Mouse (Mus musculus) midbrain, embryonic 12.5 days (tissue): ENCODE results near the gene Sertad4. TPM values are rescaled to one million over a fixed set of nuclear protein-coding genes. Genes with fewer than 3 reads are reported as not detected.

Experiments used
- ATAC-seq: fragments of 200-750 bp; cut with Nextera tagmentation; 2 replicates; pipeline ENCODE4 v1.8.0; 2017; ENCODE audit warnings: low read depth, moderate TSS enrichment, moderate library complexity; ENCODE audit not compliant: low FRiP score
- H3K27ac ChIP-seq: fragments of 300-500 bp; sonication (generic); replicated peaks from 2 replicates; pipeline ENCODE4 v1.5.1; 2016; ENCODE audit warnings: mild to moderate bottlenecking
- H3K27me3 ChIP-seq: fragments of 300-500 bp; sonication (generic); 2 replicates; pipeline ENCODE4 v1.6.1; 2016; ENCODE audit warnings: mild to moderate bottlenecking
- H3K36me3 ChIP-seq: fragments of 300-500 bp; sonication (generic); 2 replicates; pipeline ENCODE4 v1.6.1; 2016
- H3K4me1 ChIP-seq: fragments of 300-500 bp; sonication (generic); 2 replicates; pipeline ENCODE4 v1.6.1; 2016
- H3K4me2 ChIP-seq: fragments of 300-500 bp; sonication (generic); replicated peaks from 2 replicates; pipeline ENCODE4 v1.6.1; 2016; ENCODE audit warnings: mild to moderate bottlenecking, moderate library complexity
- H3K4me3 ChIP-seq: fragments of 300-500 bp; sonication (generic); 2 replicates; pipeline ENCODE4 v1.5.1; 2016; ENCODE audit warnings: mild to moderate bottlenecking
- H3K9ac ChIP-seq: fragments of 300-500 bp; sonication (generic); replicated peaks from 2 replicates; pipeline ENCODE4 v1.6.1; 2016; ENCODE audit warnings: mild to moderate bottlenecking, moderate library complexity
- H3K9me3 ChIP-seq: fragments of 300-500 bp; sonication (generic); 2 replicates; pipeline ENCODE4 v1.6.1; 2016; ENCODE audit warnings: mild to moderate bottlenecking
- WGBS: fragments of 180-500 bp; shearing (Covaris S2); methylation state at CpG from one replicate; pipeline ENCODE4 v1.1.7; 2016; 5-methylcytosine and 5-hydroxymethylcytosine counted together
- polyA plus RNA-seq: library from polyadenylated mRNA; unstranded; fragments of >200 nt; fragmentation: Nextera tagmentation; extraction: Ambion mirVana; gene quantifications from 2 replicates; pipeline ENCODE4 v1.2.1, GENCODE M21; 2016

Gene Sertad4
- polyA plus RNA-seq, 1 experiment from 2014 or later, result 43.3 TPM

DNA sequence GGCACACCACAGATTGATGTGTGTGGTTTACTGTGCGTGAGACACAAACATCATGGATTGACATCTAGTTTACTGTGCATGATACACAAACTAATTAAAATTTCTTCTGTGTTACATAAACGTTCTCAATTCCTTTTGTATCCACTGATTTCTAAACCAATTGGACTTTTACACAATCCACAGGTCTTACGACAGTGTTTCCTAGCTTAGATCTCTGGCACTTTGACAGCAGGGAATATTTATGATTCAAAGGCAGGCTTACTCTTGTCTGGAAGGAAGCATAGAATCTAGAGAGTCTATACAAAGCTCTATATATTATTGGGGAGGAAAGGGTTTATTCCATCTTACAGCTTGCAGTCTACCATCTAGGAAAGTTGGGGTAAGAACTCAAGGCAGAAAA is 8.9 kb upstream of the Sertad4 start:
- Histone ChIP-seq H3K9me3 (no peaks in the 10 kb centered on the region), H3K27me3 (no peaks in the 10 kb centered on the region), H3K4me1 (no peaks in the 10 kb centered on the region), H3K4me3 (no peak overlapping the region), H3K36me3 (no peaks in the 10 kb centered on the region), H3K4me2 (no peak overlapping the region), H3K27ac (no peak overlapping the region), H3K9ac (no peak overlapping the region)
- no peak for ATAC-seq
- 83% methylated on average over 3 of the region's 3 CpGs for WGBS

DNA sequence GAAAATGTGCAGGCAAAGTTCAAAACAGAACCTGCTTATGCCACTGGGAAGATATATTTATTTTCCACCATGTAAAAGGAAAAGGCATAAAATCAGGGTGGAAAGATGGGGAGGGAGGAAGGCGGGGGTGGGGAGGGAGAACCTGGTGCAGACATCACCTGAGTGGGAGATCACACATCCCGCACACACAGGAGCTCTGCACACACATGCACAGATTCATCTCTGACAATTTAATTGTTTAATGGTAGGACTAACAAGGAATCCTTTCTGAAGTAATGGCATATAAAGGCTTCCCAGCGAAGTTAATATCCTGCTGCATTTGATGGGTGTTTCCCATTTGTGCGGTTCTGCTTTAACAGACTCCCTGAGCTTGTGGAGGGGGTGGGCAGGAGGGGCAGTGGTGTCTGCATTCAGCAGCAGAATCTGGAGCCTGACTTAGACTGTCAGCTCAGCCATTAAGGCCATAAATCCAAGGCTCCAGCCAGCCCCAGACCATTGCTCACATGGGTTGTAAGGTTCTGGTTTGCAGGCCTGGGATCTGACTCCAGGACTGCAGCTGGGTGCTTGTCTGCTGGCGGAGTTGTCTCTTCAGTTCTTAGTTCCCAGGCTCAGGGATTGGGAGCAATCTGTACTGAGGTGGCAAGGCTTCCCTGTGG is 5.9 kb upstream of the Sertad4 start:
- Histone ChIP-seq H3K27ac (no peak overlapping the region), H3K9me3 (no peaks in the 10 kb centered on the region), H3K9ac (no peak overlapping the region), H3K4me2 (no peak overlapping the region), H3K4me3 (no peak overlapping the region), H3K27me3 (peaks cover 13% of the 10 kb centered on the region), H3K36me3 (no peaks in the 10 kb centered on the region), H3K4me1 (peaks cover 2% of the 10 kb centered on the region)
- 70% methylated on average over 5 of the region's 5 CpGs for WGBS
- ATAC-seq, result no peak

DNA sequence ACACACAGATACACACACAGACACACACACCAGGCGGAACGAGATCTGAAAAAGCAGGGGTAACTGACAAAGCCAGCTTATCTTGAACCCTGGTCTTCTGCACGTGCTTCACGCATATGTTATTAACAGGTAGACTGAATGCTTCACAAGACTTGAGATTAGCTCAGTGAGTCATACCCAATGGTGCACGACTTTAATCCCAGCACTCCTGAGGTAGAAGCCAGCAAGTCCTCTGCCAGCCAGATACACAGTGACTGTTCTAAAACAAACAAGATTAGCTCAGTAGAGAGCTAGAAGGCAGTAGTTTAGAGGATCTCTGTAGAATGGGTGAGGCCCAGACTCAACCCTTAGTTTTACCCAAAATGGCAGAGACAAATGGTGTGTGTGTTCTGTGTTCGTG is 4.7 kb upstream of the Sertad4 start:
- ATAC-seq, result no peak
- Histone ChIP-seq H3K36me3 (no peaks in the 10 kb centered on the region), H3K4me2 (no peak overlapping the region), H3K4me3 (no peak overlapping the region), H3K9ac (no peak overlapping the region), H3K27me3 (peaks cover 19% of the 10 kb centered on the region), H3K27ac (no peak overlapping the region), H3K9me3 (no peaks in the 10 kb centered on the region), H3K4me1 (peaks cover 10% of the 10 kb centered on the region)
- 58% methylated on average over 6 of the region's 6 CpGs for WGBS

DNA sequence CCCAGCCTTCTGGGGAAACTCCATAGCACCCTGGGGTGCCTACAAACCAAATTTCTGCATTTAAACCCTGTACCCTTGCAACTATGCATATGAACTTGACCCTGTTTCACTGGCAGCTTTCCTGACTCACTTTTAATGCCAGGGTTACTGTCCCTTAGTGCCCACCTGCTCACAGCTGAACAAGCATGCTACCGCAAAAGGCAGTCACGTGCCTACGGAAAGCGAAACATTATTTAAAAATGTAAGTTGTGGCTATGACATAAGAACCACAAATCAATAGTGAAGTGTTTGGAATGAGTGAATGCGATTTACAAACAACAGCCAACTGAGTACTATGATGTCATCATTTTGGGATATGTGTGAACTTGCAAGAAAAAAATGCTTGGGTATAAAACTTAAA is 2.0 kb upstream of the Sertad4 start:
- H3K4me3 ChIP-seq, result no peak overlapping the region
- no peak for ATAC-seq
- H3K27ac ChIP-seq, result no peak overlapping the region
- H3K4me1 ChIP-seq, result peaks cover 25% of the 10 kb centered on the region
- no peak overlapping the region for H3K4me2 ChIP-seq
- 92% methylated on average over 5 of the region's 5 CpGs for WGBS
- no peaks in the 10 kb centered on the region for H3K36me3 ChIP-seq
- H3K9ac ChIP-seq, result no peak overlapping the region
- H3K9me3 ChIP-seq, result no peaks in the 10 kb centered on the region
- peaks cover 38% of the 10 kb centered on the region for H3K27me3 ChIP-seq

DNA sequence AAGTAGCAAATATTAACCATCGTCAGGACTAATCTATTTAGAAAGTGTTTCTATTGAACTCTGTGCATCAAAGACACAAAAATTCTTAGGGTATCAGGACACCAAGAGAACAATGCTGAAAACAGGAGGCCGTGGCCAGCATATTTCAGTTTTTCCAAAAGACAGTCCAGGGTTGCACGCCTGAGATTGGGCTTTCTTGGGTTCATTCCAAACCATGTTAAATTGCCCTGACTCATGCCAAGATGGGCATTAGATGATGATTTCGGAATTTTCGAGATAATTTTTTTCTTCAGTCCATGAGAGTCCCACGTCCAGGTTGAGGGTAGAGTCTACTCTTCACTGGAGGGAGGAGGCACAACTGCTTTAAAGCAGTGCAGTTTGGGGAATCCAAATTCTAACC is 1.4 kb upstream of the Sertad4 start:
- 68% methylated on average over 6 of the region's 6 CpGs for WGBS
- H3K4me1 ChIP-seq, result peaks cover 31% of the 10 kb centered on the region
- ATAC-seq, result no peak
- no peak overlapping the region for H3K9ac ChIP-seq
- H3K4me2 ChIP-seq, result no peak overlapping the region
- no peaks in the 10 kb centered on the region for H3K36me3 ChIP-seq
- no peak overlapping the region for H3K4me3 ChIP-seq
- H3K27me3 ChIP-seq, result peaks cover 45% of the 10 kb centered on the region
- H3K27ac ChIP-seq, result no peak overlapping the region
- H3K9me3 ChIP-seq, result no peaks in the 10 kb centered on the region

DNA sequence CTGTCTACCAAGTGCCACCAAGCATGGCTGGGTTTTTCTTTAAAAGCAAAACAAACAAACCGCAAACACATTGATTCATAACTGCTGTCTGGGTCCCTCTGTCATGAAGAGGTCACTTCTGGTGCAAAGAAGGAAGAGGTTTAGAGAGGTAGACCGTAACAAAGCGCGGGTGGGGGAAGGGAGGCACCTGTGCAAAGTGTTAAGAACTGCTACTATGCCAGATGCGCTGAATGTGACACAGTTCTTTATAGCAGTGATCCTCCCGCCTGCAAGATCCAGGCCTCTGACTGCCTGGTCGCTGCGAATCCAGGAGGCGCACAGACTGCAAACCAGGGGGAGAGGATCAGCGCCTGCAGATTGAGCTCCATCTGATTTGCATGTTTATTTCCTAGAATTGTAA is 855 bp upstream of the Sertad4 start:
- H3K36me3 ChIP-seq, result no peaks in the 10 kb centered on the region
- H3K9me3 ChIP-seq, result no peaks in the 10 kb centered on the region
- H3K4me3 ChIP-seq, result no peak overlapping the region
- peaks cover 36% of the 10 kb centered on the region for H3K4me1 ChIP-seq
- no peak overlapping the region for H3K9ac ChIP-seq
- no peak for ATAC-seq
- 0 out of 2 replicates have a peak overlapping the region, but pooled peaks have one; percentile 93 for H3K4me2 ChIP-seq
- H3K27ac ChIP-seq, result peak overlapping the region; percentile 95
- peaks cover 49% of the 10 kb centered on the region for H3K27me3 ChIP-seq
- WGBS, result 6% methylated on average over 10 of the region's 10 CpGs

DNA sequence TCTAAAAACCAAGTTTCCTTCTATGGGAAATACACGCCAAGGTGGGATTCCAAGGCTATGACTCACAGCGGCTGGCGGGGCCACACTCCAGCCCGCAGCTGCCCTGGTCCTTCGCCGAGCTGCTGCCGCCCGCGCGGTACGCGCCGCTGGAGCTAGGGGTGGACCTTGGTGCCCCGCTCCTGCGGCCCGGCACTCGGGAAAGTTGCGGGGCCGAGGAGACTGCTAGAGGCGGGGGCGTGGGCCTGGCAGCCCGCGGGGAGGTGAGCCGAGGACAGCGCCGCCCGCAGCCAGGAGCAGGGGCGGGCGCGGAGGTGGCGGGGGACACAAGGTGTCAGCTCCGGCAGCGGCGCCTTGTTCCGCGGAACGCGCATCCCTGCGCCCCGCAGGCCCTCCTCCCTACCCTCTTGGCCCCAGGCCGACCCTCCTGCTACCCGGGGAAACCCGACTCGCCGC is 711 bp downstream of the Sertad4 start:
- ATAC-seq, result peak; percentile 61
- 1% methylated on average over 41 of the region's 45 CpGs for WGBS
- Histone ChIP-seq H3K9ac (peak overlapping the region; percentile 80), H3K4me3 (peak overlapping the region; percentile 87), H3K4me2 (peak overlapping the region; percentile 93), H3K9me3 (no peaks in the 10 kb centered on the region), H3K36me3 (no peaks in the 10 kb centered on the region), H3K27ac (peak overlapping the region; percentile 95), H3K4me1 (peaks cover 46% of the 10 kb centered on the region), H3K27me3 (peaks cover 53% of the 10 kb centered on the region)

DNA sequence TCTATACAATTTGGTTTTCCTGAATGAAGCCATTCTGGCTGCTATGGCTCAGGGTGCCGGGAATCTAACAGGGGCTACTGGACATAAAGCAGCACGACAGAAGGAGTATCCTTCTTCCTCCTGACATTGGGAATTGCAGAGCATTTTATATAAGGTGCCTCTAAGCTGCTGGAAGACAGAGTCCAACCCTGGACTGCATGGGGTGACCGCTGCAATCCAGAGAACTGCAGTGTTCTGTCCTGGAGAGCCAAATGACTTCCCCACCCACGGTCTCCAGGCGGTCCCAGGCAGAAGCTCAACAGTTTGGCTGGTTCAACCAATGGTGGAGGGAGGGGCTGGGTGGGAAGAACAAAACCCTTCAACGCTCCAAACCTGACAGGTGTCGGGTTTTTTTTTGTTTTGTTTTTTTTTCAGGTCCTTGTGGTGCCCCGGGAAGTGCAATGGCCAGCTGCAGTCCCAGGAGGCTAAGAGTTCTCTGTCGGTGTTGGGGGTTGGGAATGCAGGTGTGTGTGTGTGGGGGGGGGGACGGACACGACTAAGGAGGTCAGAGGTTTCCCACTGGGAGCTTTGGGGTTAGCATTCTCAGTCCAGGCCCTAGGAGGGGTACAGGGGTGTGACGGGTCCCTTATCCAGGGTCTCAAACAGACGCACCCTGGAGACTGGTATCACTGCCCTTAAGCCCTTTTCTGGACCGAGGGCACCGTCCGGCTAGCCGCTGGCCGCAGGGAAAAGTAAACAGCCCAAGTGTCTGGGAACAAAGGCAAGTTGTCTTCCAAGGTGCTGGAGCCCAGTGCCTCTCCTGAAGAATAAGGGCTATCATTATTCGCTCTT is 1.4 kb downstream of the Sertad4 start:
- H3K36me3 ChIP-seq, result peaks cover 4% of the 10 kb centered on the region
- peak overlapping the region; percentile 95 for H3K27ac ChIP-seq
- peaks cover 46% of the 10 kb centered on the region for H3K4me1 ChIP-seq
- H3K9ac ChIP-seq, result peak overlapping the region; percentile 80
- no peaks in the 10 kb centered on the region for H3K9me3 ChIP-seq
- peak overlapping the region; percentile 93 for H3K4me2 ChIP-seq
- WGBS, result 3% methylated on average over 19 of the region's 19 CpGs
- peak overlapping the region; percentile 87 for H3K4me3 ChIP-seq
- peaks cover 57% of the 10 kb centered on the region for H3K27me3 ChIP-seq
- ATAC-seq, result peak; percentile 14

DNA sequence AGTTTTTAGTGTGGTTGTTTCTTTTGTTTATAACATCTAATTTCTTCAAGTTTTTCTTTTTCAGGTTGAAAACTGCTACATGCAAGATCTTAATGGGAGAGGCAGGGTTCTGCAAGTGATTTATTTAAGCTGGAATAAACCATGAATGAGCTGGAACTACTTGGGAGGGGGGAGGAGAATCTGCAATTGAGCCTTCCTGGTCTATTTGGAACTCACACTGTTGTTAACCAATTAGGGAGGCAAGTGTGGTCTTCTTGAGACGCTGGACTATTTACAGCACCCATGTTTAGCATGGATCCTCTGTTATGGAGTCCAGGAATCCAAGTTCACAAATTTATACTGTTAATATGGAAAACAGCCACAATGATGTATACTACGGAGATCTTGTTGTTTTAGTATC is 2.1 kb downstream of the Sertad4 start:
- Histone ChIP-seq H3K9ac (no peak overlapping the region), H3K36me3 (peaks cover 11% of the 10 kb centered on the region), H3K9me3 (no peaks in the 10 kb centered on the region), H3K27ac (no peak overlapping the region), H3K4me1 (peaks cover 46% of the 10 kb centered on the region), H3K27me3 (peaks cover 61% of the 10 kb centered on the region), H3K4me2 (peak overlapping the region; percentile 93), H3K4me3 (peak overlapping the region; percentile 87)
- ATAC-seq, result no peak
- 53% methylated on average over 2 of the region's 2 CpGs for WGBS

DNA sequence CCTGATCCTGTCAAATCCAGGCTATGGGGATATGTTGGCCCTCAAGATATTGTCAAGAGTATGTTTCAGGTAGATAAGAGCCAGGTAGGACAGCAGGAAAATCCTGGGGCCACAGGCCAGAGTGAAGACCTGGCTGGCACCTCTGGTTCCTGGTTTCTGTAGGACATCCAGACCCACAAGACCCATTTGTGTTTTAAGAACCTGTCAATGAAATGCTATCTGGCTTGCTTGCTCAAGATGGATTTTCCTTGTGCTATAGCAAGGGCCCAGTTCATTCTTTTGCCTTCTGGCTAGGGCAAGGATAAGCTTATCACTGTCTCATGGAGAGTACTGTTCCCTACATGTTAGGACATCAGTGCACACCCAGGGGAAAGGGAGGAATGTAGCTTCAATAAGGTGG is 3.5 kb downstream of the Sertad4 start:
- peaks cover 56% of the 10 kb centered on the region for H3K27me3 ChIP-seq
- H3K36me3 ChIP-seq, result peaks cover 24% of the 10 kb centered on the region
- no peak for ATAC-seq
- peak overlapping the region; percentile 43; the same call in 1 of the 2 replicates for H3K9ac ChIP-seq
- peak overlapping the region; percentile 19 for H3K4me3 ChIP-seq
- peaks cover 46% of the 10 kb centered on the region for H3K4me1 ChIP-seq
- H3K4me2 ChIP-seq, result peak overlapping the region; percentile 93
- peak overlapping the region; percentile 71 for H3K27ac ChIP-seq
- H3K9me3 ChIP-seq, result no peaks in the 10 kb centered on the region

DNA sequence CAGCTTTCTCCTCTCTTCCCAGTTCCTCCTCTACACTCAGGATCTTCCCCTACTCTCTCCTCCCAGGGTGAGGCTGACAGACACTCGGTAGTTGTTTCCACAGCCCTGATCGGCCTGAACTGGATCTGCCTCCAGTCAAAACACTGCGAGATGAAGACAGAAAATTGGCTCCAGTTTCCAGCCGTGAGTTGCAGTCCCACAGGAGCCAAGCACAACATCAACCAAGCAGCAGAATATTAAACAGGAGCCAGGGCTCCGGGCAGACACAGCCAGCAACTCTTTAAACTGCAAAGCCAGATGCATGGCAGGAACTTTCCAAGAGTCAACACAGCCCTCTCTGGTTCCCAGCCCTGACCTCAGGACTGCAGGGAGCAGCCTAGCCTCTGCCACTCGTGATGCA is 3.9 kb downstream of the Sertad4 start:
- Histone ChIP-seq H3K4me1 (peaks cover 46% of the 10 kb centered on the region), H3K36me3 (peaks cover 27% of the 10 kb centered on the region), H3K27ac (peak overlapping the region; percentile 71), H3K4me3 (peak overlapping the region; percentile 19), H3K9me3 (no peaks in the 10 kb centered on the region), H3K27me3 (peaks cover 59% of the 10 kb centered on the region), H3K4me2 (peak overlapping the region; percentile 93), H3K9ac (peak overlapping the region; percentile 43)
- no peak for ATAC-seq
- 5% methylated on average over 6 of the region's 6 CpGs for WGBS

DNA sequence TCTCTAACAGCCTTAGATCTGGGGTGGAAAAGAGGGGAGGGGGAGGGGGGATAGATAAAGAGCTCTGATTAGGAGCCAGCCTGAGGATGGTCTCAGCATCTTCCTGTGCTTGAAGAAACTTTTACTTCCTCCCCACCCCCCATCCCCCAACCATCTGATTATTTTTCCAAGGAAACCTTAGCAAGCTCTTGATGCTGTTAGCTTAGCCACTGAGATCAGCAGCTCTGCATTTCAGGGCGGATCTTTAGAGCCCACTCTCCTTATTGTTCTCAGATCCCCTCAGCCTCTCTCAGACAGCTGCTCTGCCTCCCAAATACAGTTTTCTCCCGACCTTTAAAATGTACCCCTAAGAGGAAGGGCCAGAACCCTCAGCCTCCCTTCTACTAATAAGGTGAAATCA is 4.4 kb downstream of the Sertad4 start:
- ATAC-seq, result no peak
- Histone ChIP-seq H3K27ac (peak overlapping the region; percentile 71), H3K36me3 (peaks cover 30% of the 10 kb centered on the region), H3K4me3 (peak overlapping the region; percentile 19; the same call in 1 of the 2 replicates), H3K4me2 (peak overlapping the region; percentile 93), H3K9ac (peak overlapping the region; percentile 43), H3K9me3 (no peaks in the 10 kb centered on the region), H3K4me1 (peaks cover 41% of the 10 kb centered on the region), H3K27me3 (peaks cover 57% of the 10 kb centered on the region)
- 1% methylated on average over 2 of the region's 2 CpGs for WGBS
